Mouse (Mus musculus): ENCODE data around the gene Fez2.

Gene Fez2

GRCm38 (mm10) chr17:78364555-78365302, 53.2 kb downstream of the Fez2 start:
- no peak for DNase-seq

GRCm38 (mm10) chr17:78361939-78362728, 55.8 kb downstream of the Fez2 start:
- peak; percentile 47 for DNase-seq

- no peak for DNase-seq
Measured at GRCm38 (mm10) chr17:78358251-78358726, 59.7 kb downstream of the Fez2 start.

- no peak for DNase-seq
Measured at GRCm38 (mm10) chr17:78357753-78358152, 60.2 kb downstream of the Fez2 start.

GRCm38 (mm10) chr17:78355611-78356010, 62.3 kb downstream of the Fez2 start:
- DNase-seq, result no peak

GRCm38 (mm10) chr17:78354871-78355270, 63.1 kb downstream of the Fez2 start:
- no peak for DNase-seq

GRCm38 (mm10) chr17:78354411-78354810, 63.5 kb downstream of the Fez2 start:
- no peak for DNase-seq

- DNase-seq, result no peak
Measured at GRCm38 (mm10) chr17:78352500-78352855, 65.5 kb downstream of the Fez2 start.

GRCm38 (mm10) chr17:78351676-78352499, 66.1 kb downstream of the Fez2 start:
- no peak for DNase-seq

GRCm38 (mm10) chr17:78347111-78347801, 70.7 kb downstream of the Fez2 start:
- DNase-seq, result no peak

GRCm38 (mm10) chr17:78343688-78344087, 74.3 kb downstream of the Fez2 start:
- DNase-seq, result no peak

- DNase-seq, result no peak
Measured at GRCm38 (mm10) chr17:78335250-78335649, 82.7 kb downstream of the Fez2 start.

- no peak for DNase-seq
Measured at GRCm38 (mm10) chr17:78333275-78333674, 84.7 kb downstream of the Fez2 start.

- no peak for DNase-seq
Measured at GRCm38 (mm10) chr17:78331438-78331837, 86.5 kb downstream of the Fez2 start.

GRCm38 (mm10) chr17:78328287-78328686, 89.7 kb downstream of the Fez2 start:
- no peak for DNase-seq

GRCm38 (mm10) chr17:78327187-78327586, 90.8 kb downstream of the Fez2 start:
- no peak for DNase-seq

GRCm38 (mm10) chr17:78326381-78326780, 91.6 kb downstream of the Fez2 start:
- no peak for DNase-seq

GRCm38 (mm10) chr17:78325761-78326332, 92.1 kb downstream of the Fez2 start:
- DNase-seq, result no peak

GRCm38 (mm10) chr17:78322369-78323335, 95.3 kb downstream of the Fez2 start:
- DNase-seq, result peak; percentile 15

- peak; percentile 29 for DNase-seq
Measured at GRCm38 (mm10) chr17:78321216-78321835, 96.6 kb downstream of the Fez2 start.
